24 mouse cellular contexts compared by ENCODE assay signal in genomic region chr17:87193482-87193881, GRCm38 (mm10).
A peak's percentile ranks its signal among the peaks of the same experiment; 100 is the strongest.
DNase-seq lines count a peak whose midpoint lies in the region; ATAC-seq lines count a peak whose summit lies in the region.
"Had no signal": no experiment of that assay in that cellular context is flagged by ENCODE, and none has a peak within 500 bp of the region (broad histone marks: within the 10 kb centered on the region; RNA-seq: fewer than 3 reads in every experiment).

No protein-coding gene starts in this region.

- H3K36me3 ChIP-seq in heart, embryonic 11.5 days (ENCODE audit: control insufficient read depth, insufficient read depth, low read length): no peaks in the 10 kb centered on the region
- no peaks in the 10 kb centered on the region for H3K36me3 ChIP-seq in heart, embryonic 10.5 days
- no peaks in the 10 kb centered on the region for H3K36me3 ChIP-seq in limb, embryonic 13.5 days
- H3K36me3 ChIP-seq: forebrain, embryonic 12.5 days; heart, embryonic 13.5 days; hindbrain, embryonic 12.5 days; kidney, embryonic 15.5 days; liver, embryonic 12.5 days had no signal

- H3K4me3 ChIP-seq in heart, embryonic 11.5 days (ENCODE audit: low read depth, low read length): no peak overlapping the region
- H3K4me3 ChIP-seq in heart, embryonic 10.5 days: no peak overlapping the region
- no peak overlapping the region for H3K4me3 ChIP-seq in limb, embryonic 13.5 days
- H3K4me3 ChIP-seq: erythroblast, embryonic 14.5 days; forebrain, embryonic 12.5 days; gastrocnemius, adult 2 months; heart, embryonic 13.5 days; hindbrain, embryonic 12.5 days; kidney, embryonic 15.5 days; left cerebral cortex, adult 2 months; liver, embryonic 12.5 days had no signal

- peak overlapping the region; percentile 34; the same call in 1 of the 2 replicates for H3K9ac ChIP-seq in heart, embryonic 11.5 days (ENCODE audit: low read depth, low read length)
- H3K9ac ChIP-seq in limb, embryonic 13.5 days: no peak overlapping the region
- H3K9ac ChIP-seq: forebrain, embryonic 12.5 days; heart, embryonic 13.5 days; hindbrain, embryonic 12.5 days; kidney, embryonic 15.5 days; liver, embryonic 12.5 days had no signal

- no peak overlapping the region for H3K4me2 ChIP-seq in heart, embryonic 11.5 days
- H3K4me2 ChIP-seq in limb, embryonic 13.5 days (replicated peaks): no peak overlapping the region
- H3K4me2 ChIP-seq: forebrain, embryonic 12.5 days; heart, embryonic 13.5 days; hindbrain, embryonic 12.5 days; kidney, embryonic 15.5 days; liver, embryonic 12.5 days; midbrain, embryonic 11.5 days had no signal

- DNase-seq in heart, embryonic 10.5 days (ENCODE audit: low spot score): no peak
- peak; percentile 27 for DNase-seq in testis, postnatal 10 days (ENCODE audit: low spot score)
- DNase-seq in testis, postnatal 14 days (ENCODE audit: low spot score): no peak
- DNase-seq in cerebellum, adult 18-20 months: no peak
- no peak for DNase-seq in layer of hippocampus, adult 9-10 months (ENCODE audit: low spot score)
- DNase-seq: adrenal gland, postnatal 10 days; cerebellum, adult 2 months; cerebellum, postnatal 36 days; gastrocnemius, adult 2 months; heart, postnatal 14 days; kidney, adult 11 months; lung, adult 18-20 months had no signal

- no peak overlapping the region for H3K27ac ChIP-seq in heart, embryonic 11.5 days (ENCODE audit: low read depth, low read length)
- no peak overlapping the region for H3K27ac ChIP-seq in heart, embryonic 10.5 days
- H3K27ac ChIP-seq in limb, embryonic 13.5 days: no peak overlapping the region
- H3K27ac ChIP-seq: forebrain, embryonic 12.5 days; gastrocnemius, adult 2 months; heart, embryonic 13.5 days; hindbrain, embryonic 12.5 days; kidney, embryonic 15.5 days; left cerebral cortex, adult 2 months; liver, embryonic 12.5 days; stomach, postnatal 0 days had no signal

- H3K27me3 ChIP-seq in heart, embryonic 11.5 days (ENCODE audit: control insufficient read depth, insufficient read depth, low read length): no peaks in the 10 kb centered on the region
- H3K27me3 ChIP-seq in heart, embryonic 10.5 days (ENCODE audit: insufficient read depth, poor library complexity, severe bottlenecking): no peaks in the 10 kb centered on the region
- H3K27me3 ChIP-seq in limb, embryonic 13.5 days: no peaks in the 10 kb centered on the region
- H3K27me3 ChIP-seq: CH12.LX; forebrain, embryonic 12.5 days; heart, embryonic 13.5 days; hindbrain, embryonic 12.5 days; kidney, embryonic 15.5 days; liver, embryonic 12.5 days had no signal

- ATAC-seq in heart, embryonic 11.5 days (replicated peaks; ENCODE audit: insufficient number of reproducible peaks, low FRiP score, low TSS enrichment): no peak
- 0 out of 2 replicates have a peak, but pooled peaks have one; percentile 62 for ATAC-seq in limb, embryonic 13.5 days (ENCODE audit: low FRiP score, low read depth)
- ATAC-seq: liver, embryonic 12.5 days had no signal

- 21% methylated on average over 7 of the region's 7 CpGs for WGBS in heart, embryonic 11.5 days (ENCODE audit: insufficient replicate concordance)
- WGBS in heart, embryonic 10.5 days: 7% methylated on average over 7 of the region's 7 CpGs
- whole genome bisulfite sequencing in limb, embryonic 13.5 days: 6% methylated on average over 7 of the region's 7 CpGs

- peaks cover 4% of the 10 kb centered on the region; the same call in 1 of the 2 replicates for H3K4me1 ChIP-seq in heart, embryonic 11.5 days (ENCODE audit: control insufficient read depth, insufficient read depth, low read length)
- H3K4me1 ChIP-seq in heart, embryonic 10.5 days: peaks cover 13% of the 10 kb centered on the region
- H3K4me1 ChIP-seq in limb, embryonic 13.5 days: peaks cover 33% of the 10 kb centered on the region
- H3K4me1 ChIP-seq: forebrain, embryonic 12.5 days; hindbrain, embryonic 12.5 days; liver, embryonic 12.5 days had no signal

- no peaks in the 10 kb centered on the region for H3K9me3 ChIP-seq in heart, embryonic 11.5 days (replicated peaks; ENCODE audit: control insufficient read depth, low read length)
- 0 out of 2 replicates have a peak, but pooled peaks cover 3% of the 10 kb centered on the region for H3K9me3 ChIP-seq in heart, embryonic 10.5 days
- H3K9me3 ChIP-seq in limb, embryonic 13.5 days: peaks cover 10% of the 10 kb centered on the region; the same call in 1 of the 2 replicates
- H3K9me3 ChIP-seq: forebrain, embryonic 12.5 days; heart, embryonic 13.5 days; hindbrain, embryonic 12.5 days; liver, embryonic 12.5 days had no signal
